Mouse (Mus musculus) retina, adult 2 months (tissue): Measurements from ENCODE around the gene Rgl2.

ENCODE experiments used
- DNase-seq: peaks from one replicate; pipeline ENCODE4 v3.0.0-alpha.2; 2012; ENCODE audit warnings: low read depth, low spot score

Rgl2 gene

GRCm38 (mm10) chr17:33908331-33909076 lies 20.8 kb upstream of the Rgl2 start:
- no peak for DNase-seq

DNA sequence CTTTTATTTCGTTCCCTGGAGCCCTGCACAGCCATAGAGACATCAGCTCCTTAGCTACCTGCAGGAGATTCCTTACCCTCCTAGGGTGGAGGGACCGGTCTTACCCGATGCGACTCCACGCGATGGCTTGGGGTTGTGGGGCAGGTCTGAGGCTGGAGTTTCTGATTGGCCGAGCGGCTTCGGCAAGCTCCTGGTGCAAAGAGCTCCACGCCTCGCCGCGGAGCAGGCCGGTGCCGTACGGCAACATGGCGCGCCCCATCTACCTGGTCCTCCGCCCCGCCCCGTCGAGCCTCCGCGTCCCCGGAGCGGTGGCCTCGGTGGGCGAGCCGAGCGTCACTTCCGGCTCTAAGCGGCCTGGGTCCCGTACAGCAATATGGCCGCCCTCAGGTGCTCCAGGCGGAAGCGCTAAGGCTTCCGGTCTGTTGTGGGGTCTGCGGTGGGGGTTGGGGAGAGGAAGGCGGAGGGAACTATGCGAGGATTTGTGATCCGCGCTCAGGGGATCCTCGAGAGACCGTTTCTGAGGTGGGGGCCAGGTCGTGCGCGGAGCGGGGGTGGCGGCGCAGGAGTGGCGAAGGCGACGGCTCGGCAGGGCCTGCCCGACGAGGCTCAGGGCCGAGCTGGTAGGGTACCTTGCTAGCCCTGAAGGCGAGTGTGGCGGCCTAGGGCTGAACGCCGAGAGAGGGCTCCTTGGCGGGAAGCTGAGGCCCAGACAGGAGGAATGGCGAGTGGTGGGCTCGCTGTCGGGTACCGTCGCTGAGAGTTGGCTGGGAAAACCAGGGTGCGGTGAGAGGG lies 20.1 kb upstream of the Rgl2 start, which contains the start of gene Daxx:
TSS of gene Daxx (plus strand) at position 338 of the 792 bp plus-strand sequence.
- DNase-seq: peak; percentile 94

DNA sequence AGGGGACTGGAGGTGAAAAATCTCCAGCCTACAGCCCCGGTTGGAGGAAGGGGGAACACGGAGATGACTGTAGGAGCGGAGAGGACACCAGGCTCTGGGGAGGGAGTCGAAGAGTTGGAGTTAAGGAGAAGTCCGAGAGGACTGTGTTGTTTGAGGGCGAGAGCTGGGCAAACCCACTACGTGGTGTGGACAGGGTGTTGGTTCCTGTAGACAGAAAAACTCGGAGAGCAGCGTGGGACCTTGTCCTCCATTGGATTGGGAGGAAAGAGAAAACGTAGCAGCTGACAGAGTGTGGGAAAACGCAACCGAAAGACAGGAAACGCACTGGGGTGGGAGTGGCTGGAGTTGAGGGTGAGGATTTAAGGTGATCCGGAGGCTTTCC lies 19.5 kb upstream of the Rgl2 start:
- no peak for DNase-seq

DNA sequence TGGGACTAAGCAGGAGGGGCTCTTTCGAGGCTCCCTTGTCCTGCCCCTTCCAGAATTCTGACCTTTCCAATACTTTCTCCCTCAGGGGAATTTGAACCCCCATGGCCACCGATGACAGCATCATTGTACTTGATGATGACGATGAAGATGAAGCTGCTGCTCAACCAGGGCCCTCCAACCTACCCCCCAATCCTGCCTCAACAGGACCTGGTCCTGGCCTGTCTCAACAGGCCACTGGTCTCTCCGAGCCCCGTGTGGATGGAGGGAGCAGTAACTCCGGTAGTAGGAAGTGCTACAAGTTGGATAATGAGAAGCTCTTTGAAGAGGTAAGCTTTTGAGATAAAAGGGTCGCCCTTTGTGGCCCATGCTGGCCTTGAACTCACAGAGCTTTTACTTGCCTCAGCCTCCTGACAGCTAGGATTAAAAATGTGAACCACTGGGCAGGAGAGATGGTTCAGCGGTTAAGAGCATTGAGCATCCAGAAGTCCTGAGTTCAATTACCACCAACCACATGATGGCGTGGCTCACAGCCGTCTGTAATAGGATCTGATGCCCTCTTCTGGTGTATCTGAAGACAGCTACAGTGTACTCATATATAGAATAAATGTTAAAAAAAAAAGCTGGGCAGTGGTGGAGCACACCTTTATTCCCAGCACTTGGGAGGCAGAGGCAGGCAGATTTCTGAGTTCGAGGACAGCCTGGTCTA lies 18.8 kb upstream of the Rgl2 start:
- DNase-seq: no peak

DNA sequence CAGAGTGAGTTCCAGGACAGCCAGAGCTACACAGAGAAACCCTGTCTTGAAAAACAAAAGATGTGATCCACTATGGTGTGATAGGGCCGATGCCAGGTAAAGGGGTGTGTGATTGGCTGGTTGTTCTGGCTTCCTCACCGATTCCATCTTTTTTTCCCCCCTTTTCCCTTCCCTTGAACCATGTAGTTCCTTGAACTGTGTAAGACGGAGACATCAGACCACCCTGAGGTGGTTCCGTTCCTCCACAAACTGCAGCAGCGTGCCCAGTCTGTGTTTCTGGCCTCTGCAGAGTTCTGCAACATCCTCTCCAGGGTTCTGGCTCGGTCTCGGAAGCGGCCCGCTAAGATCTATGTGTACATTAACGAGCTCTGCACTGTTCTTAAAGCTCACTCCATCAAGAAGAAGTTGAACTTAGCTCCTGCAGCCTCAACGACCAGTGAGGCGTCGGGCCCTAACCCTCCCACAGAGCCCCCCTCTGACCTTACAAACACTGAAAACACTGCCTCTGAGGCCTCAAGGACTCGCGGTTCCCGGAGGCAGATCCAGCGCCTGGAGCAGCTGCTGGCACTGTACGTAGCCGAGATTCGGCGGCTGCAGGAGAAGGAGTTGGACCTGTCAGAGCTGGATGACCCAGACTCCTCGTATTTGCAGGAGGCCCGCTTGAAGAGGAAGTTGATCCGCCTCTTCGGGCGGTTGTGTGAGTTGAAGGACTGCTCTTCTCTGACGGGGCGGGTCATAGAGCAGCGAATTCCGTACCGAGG lies 18.1 kb upstream of the Rgl2 start:
- no peak for DNase-seq

- DNase-seq: no peak
Observed at GRCm38 (mm10) chr17:33911813-33912414, 17.4 kb upstream of the Rgl2 start.

DNA sequence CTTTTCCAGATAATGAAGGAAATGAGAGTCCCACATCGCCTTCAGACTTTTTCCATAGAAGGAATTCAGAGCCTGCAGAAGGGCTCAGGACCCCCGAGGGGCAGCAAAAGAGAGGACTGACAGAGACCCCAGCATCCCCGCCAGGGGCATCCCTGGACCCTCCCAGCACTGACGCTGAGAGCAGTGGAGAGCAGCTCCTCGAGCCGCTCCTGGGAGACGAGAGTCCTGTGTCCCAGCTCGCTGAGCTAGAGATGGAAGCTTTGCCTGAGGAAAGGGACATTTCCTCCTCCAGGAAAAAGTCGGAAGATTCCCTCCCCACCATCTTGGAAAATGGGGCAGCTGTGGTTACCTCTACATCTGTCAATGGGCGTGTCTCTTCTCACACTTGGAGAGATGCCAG lies 16.1 kb upstream of the Rgl2 start:
- no peak for DNase-seq

DNA sequence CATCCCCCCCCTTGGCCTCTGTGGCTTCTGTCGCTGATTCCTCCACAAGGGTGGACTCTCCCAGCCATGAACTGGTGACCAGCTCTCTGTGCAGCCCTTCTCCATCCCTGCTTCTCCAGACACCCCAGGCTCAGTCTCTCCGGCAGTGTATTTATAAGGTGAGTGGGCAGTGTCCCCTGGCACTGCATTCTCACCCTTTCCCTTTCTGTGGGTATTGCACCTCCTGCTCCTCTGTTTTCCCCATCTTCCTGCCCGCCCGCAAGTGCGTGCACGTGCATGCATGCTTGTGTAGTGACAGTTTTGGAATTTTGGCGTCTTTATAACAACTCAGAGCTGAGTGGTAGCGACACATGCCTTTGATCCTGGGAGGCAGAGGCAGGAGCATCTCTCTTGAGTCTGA lies 15.4 kb upstream of the Rgl2 start:
- DNase-seq: no peak

- DNase-seq: no peak
Observed at GRCm38 (mm10) chr17:33914969-33915391, 14.4 kb upstream of the Rgl2 start.

GRCm38 (mm10) chr17:33915671-33916250 lies 13.6 kb upstream of the Rgl2 start, which contains the start of the genes Tapbp and Zbtb22:
TSS of gene Tapbp (plus strand) at chr17:33915899.
TSS of gene Zbtb22 (plus strand) at chr17:33915904.
- DNase-seq: peak; percentile 98

DNA sequence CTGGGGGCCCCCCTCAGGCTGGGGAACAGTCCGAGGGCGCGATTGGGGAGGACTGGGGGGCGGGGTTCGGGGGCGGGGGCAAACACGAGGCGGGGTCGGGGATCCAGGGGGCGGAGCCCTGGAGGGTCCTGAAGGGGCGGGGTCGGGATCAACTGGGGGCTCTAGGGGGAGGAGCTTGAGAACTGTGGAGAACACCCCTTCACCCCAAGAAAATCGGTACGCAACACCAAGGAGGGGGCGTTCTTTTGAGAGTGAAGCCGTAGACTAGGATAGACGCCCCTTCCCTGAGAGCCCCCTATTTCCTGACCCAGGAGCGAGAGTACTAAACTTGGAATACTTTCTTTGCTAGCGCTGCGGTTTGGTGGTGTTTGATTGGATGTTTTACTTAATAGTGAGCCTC lies 13.0 kb upstream of the Rgl2 start:
- no peak for DNase-seq

DNA sequence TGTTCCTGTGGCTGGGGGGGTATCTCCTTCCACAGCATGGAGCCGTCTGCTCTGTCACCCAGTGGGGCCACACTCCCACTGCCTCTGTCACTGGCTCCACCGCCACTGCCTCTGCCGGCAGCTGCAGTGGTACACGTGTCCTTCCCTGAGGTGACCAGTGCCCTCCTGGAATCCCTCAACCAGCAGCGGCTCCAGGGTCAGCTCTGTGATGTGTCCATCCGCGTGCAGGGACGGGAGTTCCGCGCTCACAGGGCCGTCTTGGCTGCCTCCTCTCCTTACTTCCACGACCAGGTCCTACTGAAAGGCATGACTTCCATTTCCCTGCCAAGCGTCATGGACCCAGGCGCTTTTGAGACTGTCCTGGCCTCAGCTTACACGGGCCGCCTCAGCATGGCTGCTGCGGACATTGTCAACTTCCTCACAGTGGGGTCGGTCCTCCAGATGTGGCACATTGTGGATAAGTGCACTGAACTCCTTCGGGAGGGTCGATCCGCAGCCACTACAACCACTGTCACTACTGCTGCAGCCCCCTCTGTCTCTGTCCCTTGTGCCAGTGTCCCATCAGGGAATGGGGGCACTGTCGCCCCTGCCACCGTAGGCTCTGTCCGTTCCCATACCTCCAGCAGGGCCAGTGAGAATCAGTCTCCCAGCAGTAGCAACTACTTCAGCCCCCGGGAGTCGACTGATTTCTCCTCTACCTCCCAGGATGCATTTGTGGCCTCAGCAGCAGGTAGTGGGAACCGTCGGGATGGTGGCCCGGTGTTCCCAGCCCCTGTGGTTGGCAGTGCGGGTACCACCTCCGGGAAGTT lies 12.3 kb upstream of the Rgl2 start:
- no peak for DNase-seq

DNA sequence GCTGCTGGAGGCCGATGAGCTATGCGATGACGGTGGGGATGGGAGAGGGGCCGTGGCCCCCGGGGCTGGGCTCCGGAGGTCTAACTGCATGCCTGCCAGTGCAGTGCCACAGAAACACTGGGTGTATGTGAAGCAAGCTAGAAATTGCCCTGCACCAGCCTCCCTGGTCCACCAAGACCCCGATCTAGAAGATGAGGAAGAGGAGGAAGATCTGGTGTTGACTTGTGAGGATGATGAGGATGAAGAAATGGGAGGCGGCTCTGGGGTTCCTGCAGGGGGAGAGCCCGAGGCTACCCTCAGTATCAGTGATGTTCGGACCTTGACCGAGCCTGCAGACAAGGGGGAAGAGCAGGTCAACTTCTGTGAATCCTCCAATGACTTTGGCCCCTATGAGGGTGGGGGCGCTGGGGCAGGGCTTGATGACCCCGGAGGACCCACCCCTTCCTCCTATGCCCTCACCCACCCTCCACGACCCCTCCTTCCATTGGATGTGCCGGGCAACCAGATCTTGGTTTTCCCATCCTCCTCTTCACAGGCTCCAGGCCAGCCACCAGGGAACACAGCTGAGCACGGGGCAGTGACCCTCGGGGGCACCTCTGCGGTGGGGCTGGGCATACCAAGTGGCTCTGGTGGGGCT lies 11.6 kb upstream of the Rgl2 start:
- DNase-seq: no peak

GRCm38 (mm10) chr17:33918293-33919203 lies 10.8 kb upstream of the Rgl2 start:
- no peak for DNase-seq

- DNase-seq: no peak
Observed at GRCm38 (mm10) chr17:33919351-33920281, 9.7 kb upstream of the Rgl2 start.

GRCm38 (mm10) chr17:33920282-33921097 lies 8.9 kb upstream of the Rgl2 start:
- no peak for DNase-seq
